In genomic region chr3:37657009-37657408, GRCm38 (mm10) we compare ENCODE assay signal across 9 mouse cellular contexts. TPM values are rescaled to one million over a fixed set of nuclear protein-coding genes. Genes with fewer than 3 reads are reported as not detected.
DNase-seq lines count a peak whose midpoint lies in the region; ATAC-seq lines count a peak whose summit lies in the region.
"Had no signal": no experiment of that assay in that cellular context is flagged by ENCODE, and none has a peak within 500 bp of the region (broad histone marks: within the 10 kb centered on the region; RNA-seq: fewer than 3 reads in every experiment).

No protein-coding gene starts in this region.

- peak overlapping the region; percentile 45 for H3K4me2 ChIP-seq in liver, embryonic 11.5 days
- peak overlapping the region; percentile 44 for H3K4me2 ChIP-seq in embryonic facial prominence, embryonic 13.5 days
- H3K4me2 ChIP-seq in hindbrain, embryonic 13.5 days: peak overlapping the region; percentile 41
- H3K4me2 ChIP-seq in neural tube, embryonic 12.5 days (replicated peaks): peak overlapping the region; percentile 27

- ATAC-seq in liver, embryonic 11.5 days (replicated peaks; ENCODE audit: low FRiP score): no peak
- no peak; the same call in 1 of the 2 replicates for ATAC-seq in embryonic facial prominence, embryonic 13.5 days (ENCODE audit: insufficient number of reproducible peaks, insufficient read depth, low FRiP score, low TSS enrichment, low read depth)
- no peak for ATAC-seq in hindbrain, embryonic 13.5 days (ENCODE audit: low FRiP score)
- no peak for ATAC-seq in neural tube, embryonic 12.5 days (ENCODE audit: low FRiP score, low read depth)

- H3K27me3 ChIP-seq in liver, embryonic 11.5 days (replicated peaks; ENCODE audit: control insufficient read depth, insufficient read depth, low read length): peaks cover 13% of the 10 kb centered on the region; the same call in 1 of the 2 replicates
- H3K27me3 ChIP-seq in embryonic facial prominence, embryonic 13.5 days: peaks cover 19% of the 10 kb centered on the region
- peaks cover 58% of the 10 kb centered on the region for H3K27me3 ChIP-seq in hindbrain, embryonic 13.5 days
- H3K27me3 ChIP-seq in neural tube, embryonic 12.5 days (replicated peaks): peaks cover 23% of the 10 kb centered on the region; the same call in 1 of the 2 replicates

- no peaks in the 10 kb centered on the region for H3K36me3 ChIP-seq in liver, embryonic 11.5 days (ENCODE audit: control insufficient read depth, insufficient read depth, low read length)
- no peaks in the 10 kb centered on the region for H3K36me3 ChIP-seq in embryonic facial prominence, embryonic 13.5 days
- H3K36me3 ChIP-seq in hindbrain, embryonic 13.5 days: no peaks in the 10 kb centered on the region
- no peaks in the 10 kb centered on the region for H3K36me3 ChIP-seq in neural tube, embryonic 12.5 days

- H3K9ac ChIP-seq in liver, embryonic 11.5 days (ENCODE audit: low read depth, low read length): no peak overlapping the region
- no peak overlapping the region for H3K9ac ChIP-seq in embryonic facial prominence, embryonic 13.5 days
- H3K9ac ChIP-seq in hindbrain, embryonic 13.5 days: no peak overlapping the region
- no peak overlapping the region for H3K9ac ChIP-seq in neural tube, embryonic 12.5 days

- H3K9me3 ChIP-seq in liver, embryonic 11.5 days (ENCODE audit: control insufficient read depth, low read length): no peaks in the 10 kb centered on the region
- no peaks in the 10 kb centered on the region for H3K9me3 ChIP-seq in embryonic facial prominence, embryonic 13.5 days
- H3K9me3 ChIP-seq in hindbrain, embryonic 13.5 days: no peaks in the 10 kb centered on the region
- no peaks in the 10 kb centered on the region for H3K9me3 ChIP-seq in neural tube, embryonic 12.5 days

- no peak overlapping the region for H3K27ac ChIP-seq in liver, embryonic 11.5 days (ENCODE audit: low read depth, low read length)
- no peak overlapping the region; the same call in 1 of the 2 replicates for H3K27ac ChIP-seq in embryonic facial prominence, embryonic 13.5 days
- H3K27ac ChIP-seq in hindbrain, embryonic 13.5 days: no peak overlapping the region
- no peak overlapping the region for H3K27ac ChIP-seq in neural tube, embryonic 12.5 days

- no peak overlapping the region for H3K4me3 ChIP-seq in liver, embryonic 11.5 days (ENCODE audit: low read depth, low read length)
- H3K4me3 ChIP-seq in embryonic facial prominence, embryonic 13.5 days: peak overlapping the region; percentile 6; the same call in 1 of the 2 replicates
- H3K4me3 ChIP-seq in hindbrain, embryonic 13.5 days: no peak overlapping the region
- no peak overlapping the region for H3K4me3 ChIP-seq in neural tube, embryonic 12.5 days

- H3K4me1 ChIP-seq in liver, embryonic 11.5 days (replicated peaks; ENCODE audit: control insufficient read depth, insufficient read depth, low read length): peaks cover 41% of the 10 kb centered on the region
- H3K4me1 ChIP-seq in embryonic facial prominence, embryonic 13.5 days: peaks cover 34% of the 10 kb centered on the region
- H3K4me1 ChIP-seq in hindbrain, embryonic 13.5 days (replicated peaks): peaks cover 20% of the 10 kb centered on the region
- peaks cover 16% of the 10 kb centered on the region; the same call in 1 of the 2 replicates for H3K4me1 ChIP-seq in neural tube, embryonic 12.5 days

- WGBS in liver, embryonic 11.5 days: 5% methylated on average over 8 of the region's 8 CpGs
- 3% methylated on average over 8 of the region's 8 CpGs for WGBS in embryonic facial prominence, embryonic 13.5 days
- WGBS in hindbrain, embryonic 13.5 days: 1% methylated on average over 8 of the region's 8 CpGs
- under 1% methylated on average over 8 of the region's 8 CpGs for WGBS in neural tube, embryonic 12.5 days

- DNase-seq in liver, embryonic 11.5 days (ENCODE audit: low spot score): no peak
- no peak for DNase-seq in liver
- no peak for DNase-seq in right cerebral cortex, postnatal 10 days (ENCODE audit: low spot score in 2 of 2)
- DNase-seq in cerebellum, postnatal 36 days: no peak
- DNase-seq in kidney, postnatal 14 days: no peak
- DNase-seq: layer of hippocampus, adult 9-11 months had no signal

RNA-seq across cellular contexts. Expression of gene Spry1, which starts 17.3 kb away (rescaled TPM):
- 6.2 and 8.0 TPM in 2 replicates for polyA plus RNA-seq in liver, embryonic 11.5 days (2014; fragmentation: Nextera tagmentation; extraction: Ambion mirVana)
- 12.6 TPM in 2 replicates for polyA plus RNA-seq in embryonic facial prominence, embryonic 13.5 days (2015; fragmentation: Nextera tagmentation; extraction: Ambion mirVana)
- polyA plus RNA-seq in hindbrain, embryonic 13.5 days (2015; fragmentation: Nextera tagmentation; extraction: Ambion mirVana): 4.4 and 5.7 TPM in 2 replicates
- 5.0 and 6.9 TPM in 2 replicates for polyA plus RNA-seq in neural tube, embryonic 12.5 days (2016; fragmentation: Nextera tagmentation; extraction: Ambion mirVana)
